Mouse (Mus musculus): ENCODE measurements around the gene Dok7.

DNA sequence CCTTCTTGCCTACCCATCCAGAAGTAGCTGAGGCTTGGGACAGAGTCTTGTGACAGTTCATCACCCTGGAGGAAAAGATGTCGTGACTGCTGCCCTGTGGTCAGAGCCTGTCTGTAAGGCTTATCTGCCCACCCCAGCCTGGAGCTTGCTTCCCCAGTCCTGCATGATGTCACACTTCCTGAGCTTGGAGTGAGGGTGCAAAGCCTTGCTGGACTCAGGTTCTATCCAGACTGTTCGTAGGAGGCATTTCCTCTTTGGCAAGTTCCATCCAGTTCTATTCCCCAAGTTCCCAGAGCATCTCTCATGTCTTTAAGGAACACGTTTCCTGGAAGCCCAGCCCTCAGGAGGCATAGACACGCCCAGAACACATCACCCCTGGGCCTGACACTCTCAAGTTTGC lies 20.8 kb upstream of the Dok7 start:
- TF ChIP-seq POLR2A (IDR thresholded peaks at IDR 0.05; ENCODE audit: borderline replicate concordance, extremely low read depth, insufficient read depth, insufficient read length, poor library complexity, severe bottlenecking), result no peak
- no peak for TF ChIP-seq CTCF (IDR thresholded peaks at IDR 0.05; ENCODE audit: borderline replicate concordance, extremely low read depth, insufficient read depth, insufficient read length)
